ENCODE assay signal across 17 mouse cellular contexts in the genomic region with DNA sequence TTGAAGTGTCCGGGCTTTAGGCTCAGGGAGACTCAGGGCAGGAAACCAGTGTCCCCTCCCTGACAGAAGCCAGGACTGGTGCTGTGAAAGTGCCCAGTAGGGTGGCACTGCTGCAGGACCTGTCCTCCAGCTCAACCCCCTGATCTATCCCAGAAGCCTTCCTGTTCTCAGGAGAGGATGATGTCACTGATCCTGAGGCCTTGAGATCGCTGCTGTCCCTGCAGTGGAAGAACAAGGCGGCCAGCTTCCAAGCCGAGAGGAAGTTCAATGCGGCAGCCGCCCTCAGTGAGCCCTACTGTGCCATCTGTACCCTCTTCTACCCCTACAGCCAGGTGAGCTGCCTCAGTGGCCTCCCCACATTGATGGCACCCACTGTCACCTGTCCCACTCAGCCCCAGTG.
A peak's percentile ranks its signal among the peaks of the same experiment; 100 is the strongest.
DNase-seq lines count a peak whose midpoint lies in the region.
"Had no signal": no experiment of that assay in that cellular context is flagged by ENCODE, and none has a peak within 500 bp of the region (broad histone marks: within the 10 kb centered on the region; RNA-seq: fewer than 3 reads in every experiment).

No protein-coding gene starts in this region.

- peak; percentile 61 for DNase-seq in adrenal gland, adult 2 months
- DNase-seq in adrenal gland, postnatal 4 days (ENCODE audit: low spot score in 2 of 2): no peak
- peak; percentile 43 for DNase-seq in adrenal gland, adult 8-10 months
- peak; percentile 35 for DNase-seq in adrenal gland, postnatal 25 days
- no peak for DNase-seq in right cerebral cortex, postnatal 36 days (ENCODE audit: low spot score in 2 of 2)
- no peak for DNase-seq in heart, adult 11 months
- DNase-seq: B cell, adult 2 months; cerebellum, adult 11 months; cerebellum, adult 2 months; cerebellum, adult 9-11 months; cerebellum, postnatal 25 days; forebrain, postnatal 0 days; gastrocnemius, postnatal 25 days; heart, postnatal 10 days; heart, postnatal 36 days; kidney, adult 11 months; kidney, adult 8-10 months had no signal

Comparison
In these comparisons a context has a peak if more than half of its experiments do, and no peak if none do; other contexts are left out.
1. DNase-seq: peak in adrenal gland, adult 2 months (single experiment), adrenal gland, adult 8-10 months (single experiment) and adrenal gland, postnatal 25 days (single experiment); none in adrenal gland, postnatal 4 days (0 of 2), right cerebral cortex, postnatal 36 days (0 of 2) and heart, adult 11 months (single experiment).